Mouse (Mus musculus) stomach, embryonic 16.5 days (tissue): ENCODE results near the gene H2-Eb2. TPM values are rescaled to one million over a fixed set of nuclear protein-coding genes. Genes with fewer than 3 reads are reported as not detected.

Experiments used
- ATAC-seq: fragments of 200-750 bp; cut with Nextera tagmentation; 2 replicates; pipeline ENCODE4 v1.8.0; 2017; ENCODE audit warnings: moderate number of reproducible peaks, moderate TSS enrichment; ENCODE audit not compliant: insufficient read depth, low FRiP score
- H3K27ac ChIP-seq: fragments of 300-500 bp; sonication (generic); 2 replicates; pipeline ENCODE4 v1.5.1; 2014; ENCODE audit warnings: low read length
- H3K27me3 ChIP-seq: fragments of 300-500 bp; sonication (generic); 2 replicates; pipeline ENCODE4 v1.6.1; 2014; ENCODE audit warnings: low read length, control low read depth, mixed read lengths; ENCODE audit not compliant: control insufficient read depth, insufficient read depth
- H3K36me3 ChIP-seq: fragments of 300-500 bp; sonication (generic); 2 replicates; pipeline ENCODE4 v1.6.1; 2014; ENCODE audit warnings: low read length; ENCODE audit not compliant: control insufficient read depth, insufficient read depth
- H3K4me1 ChIP-seq: fragments of 300-500 bp; sonication (generic); 2 replicates; pipeline ENCODE4 v1.6.1; 2014; ENCODE audit warnings: low read length, control low read depth, mixed read lengths; ENCODE audit not compliant: control insufficient read depth, insufficient read depth
- H3K4me2 ChIP-seq: fragments of 300-500 bp; sonication (generic); 2 replicates; pipeline ENCODE4 v1.6.1; 2014; ENCODE audit warnings: low read depth, low read length, mixed read lengths
- H3K4me3 ChIP-seq: fragments of 300-500 bp; sonication (generic); replicated peaks from 2 replicates; pipeline ENCODE4 v1.5.1; 2014; ENCODE audit warnings: mild to moderate bottlenecking, low read length
- H3K9ac ChIP-seq: fragments of 300-500 bp; sonication (generic); 2 replicates; pipeline ENCODE4 v1.6.1; 2014; ENCODE audit warnings: low read length
- H3K9me3 ChIP-seq: fragments of 300-500 bp; sonication (generic); replicated peaks from 2 replicates; pipeline ENCODE4 v1.6.1; 2016; ENCODE audit warnings: low read length, control low read depth; ENCODE audit not compliant: control insufficient read depth
- WGBS: fragments of 180-500 bp; shearing (Covaris S2); extraction: QIAGEN DNeasy Blood & Tissue Kit; methylation state at CpG from one replicate; pipeline ENCODE4 v1.1.7; 2014; 5-methylcytosine and 5-hydroxymethylcytosine counted together
- polyA plus RNA-seq: library from polyadenylated mRNA; unstranded; fragments of >200 nt; fragmentation: Nextera tagmentation; extraction: Ambion mirVana; gene quantifications from 2 replicates; pipeline ENCODE4 v1.2.1, GENCODE M21; 2015

The H2-Eb2 gene
- polyA plus RNA-seq, 1 experiment from 2014 or later, result not detected

DNA sequence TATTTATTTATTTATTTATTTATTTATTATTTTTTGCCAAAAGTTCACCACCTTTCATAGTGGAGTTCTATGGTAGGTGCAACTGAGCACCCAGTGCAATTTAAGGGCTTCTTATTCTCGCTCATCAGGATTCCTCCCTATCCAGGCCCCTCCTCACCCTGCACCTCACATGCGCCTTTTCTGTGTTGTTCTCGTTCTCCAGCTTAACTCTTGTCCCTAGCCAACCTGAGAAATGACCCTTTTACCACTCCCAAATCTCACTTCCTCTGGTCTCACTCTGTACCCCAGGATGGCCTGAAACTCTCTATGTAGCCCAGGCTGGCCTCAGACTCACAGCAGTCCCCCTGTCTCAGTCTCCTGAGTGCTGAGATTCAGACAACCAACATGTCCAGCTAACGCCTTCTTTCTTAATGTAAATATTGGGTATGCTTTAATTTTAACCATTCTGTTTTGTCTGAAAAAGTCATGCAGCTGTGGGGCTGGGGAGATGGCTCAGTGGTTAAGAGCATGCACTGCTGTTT lies 23.7 kb upstream of the H2-Eb2 start:
- no peak for ATAC-seq
- WGBS, result 82% methylated on average over 4 of the region's 4 CpGs
- Histone ChIP-seq H3K9ac (no peak overlapping the region), H3K27ac (no peak overlapping the region), H3K9me3 (no peaks in the 10 kb centered on the region), H3K27me3 (no peaks in the 10 kb centered on the region), H3K4me3 (no peak overlapping the region), H3K36me3 (no peaks in the 10 kb centered on the region), H3K4me2 (no peak overlapping the region), H3K4me1 (no peaks in the 10 kb centered on the region)

DNA sequence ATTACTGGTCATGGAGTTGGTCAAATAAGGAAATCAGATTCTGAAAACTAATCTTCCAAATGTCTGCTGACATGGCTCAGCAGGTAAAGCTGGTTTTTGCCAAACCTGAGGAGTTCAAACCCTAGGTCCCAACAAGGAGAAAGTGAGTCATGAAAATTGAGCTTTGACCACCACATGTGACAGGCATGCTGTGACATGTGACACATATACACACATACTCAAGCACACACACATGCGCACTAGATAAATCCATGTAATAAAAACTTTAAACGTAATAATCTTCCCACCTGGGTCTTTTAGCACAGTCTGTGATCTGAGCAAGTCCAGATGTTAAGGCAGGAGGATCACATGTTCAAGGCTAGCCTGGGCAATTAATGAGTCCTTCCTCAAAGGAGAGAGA lies 21.7 kb upstream of the H2-Eb2 start:
- ATAC-seq, result no peak
- Histone ChIP-seq H3K4me1 (no peaks in the 10 kb centered on the region), H3K4me3 (no peak overlapping the region), H3K9ac (no peak overlapping the region), H3K27me3 (no peaks in the 10 kb centered on the region), H3K4me2 (no peak overlapping the region), H3K27ac (no peak overlapping the region), H3K9me3 (no peaks in the 10 kb centered on the region), H3K36me3 (no peaks in the 10 kb centered on the region)
- WGBS, result 80% methylated on average over 2 of the region's 2 CpGs

DNA sequence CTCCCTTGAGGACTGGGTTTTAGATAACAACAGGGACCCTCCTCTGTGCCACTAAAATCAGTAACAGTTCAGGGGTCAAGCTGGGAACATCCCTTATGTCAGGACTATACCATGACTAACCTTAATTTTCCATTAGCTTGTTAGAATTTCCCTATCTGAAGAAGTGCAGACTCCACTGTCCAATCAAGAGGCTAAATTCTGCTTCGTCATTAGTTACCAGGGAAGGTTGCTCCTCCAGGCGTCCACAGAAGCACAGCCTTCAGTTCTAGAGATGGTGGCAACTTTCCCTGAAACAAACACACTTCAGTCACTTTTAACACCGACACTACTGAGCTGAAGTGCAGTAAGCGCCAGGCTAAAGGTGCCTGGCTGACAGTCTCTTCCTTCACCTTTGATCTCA lies 20.7 kb upstream of the H2-Eb2 start:
- no peak; the same call in 1 of the 2 replicates for ATAC-seq
- WGBS, result 15% methylated on average over 4 of the region's 4 CpGs

DNA sequence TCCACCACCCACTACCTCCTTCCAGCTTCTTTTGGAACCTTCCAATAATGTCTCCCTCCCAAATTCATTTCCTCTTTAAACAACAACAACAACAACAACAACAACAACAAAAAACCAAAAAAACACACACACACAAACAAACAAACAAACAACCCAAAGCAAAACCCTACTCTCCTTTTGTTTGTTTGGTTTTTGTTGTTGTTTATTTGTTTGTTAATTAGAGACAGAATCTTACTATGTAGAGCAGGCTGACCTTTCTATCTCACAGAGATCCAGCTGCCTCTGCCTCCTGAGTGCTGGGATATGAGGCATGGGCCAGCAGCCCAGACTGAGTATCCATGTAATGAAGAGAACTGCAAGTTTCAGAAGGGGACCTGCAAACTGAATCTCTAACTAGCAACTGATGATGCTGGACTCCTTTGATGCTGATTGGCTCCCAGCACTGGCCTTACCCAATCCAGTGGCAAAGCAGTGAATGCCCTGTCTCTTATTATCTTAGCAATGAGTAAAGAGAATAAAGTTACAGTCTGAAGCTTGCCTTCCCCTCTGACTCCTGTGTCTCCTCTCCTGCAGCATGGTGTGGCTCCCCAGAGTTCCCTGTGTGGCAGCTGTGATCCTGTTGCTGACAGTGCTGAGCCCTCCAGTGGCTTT lies 20.0 kb upstream of the H2-Eb2 start, which contains the start of gene H2-Eb1:
H2-Eb1 (plus strand) TSS at position 488 of the 651 bp plus-strand sequence.
- H3K4me2 ChIP-seq, result no peak within 1 kb of the TSS

More for the DNA sequence above, 20.7 kb upstream of the H2-Eb2 start:
- Histone ChIP-seq H3K27ac (no peak overlapping the region), H3K9me3 (no peaks in the 10 kb centered on the region), H3K4me2 (no peak overlapping the region), H3K27me3 (no peaks in the 10 kb centered on the region), H3K9ac (no peak overlapping the region), H3K36me3 (no peaks in the 10 kb centered on the region), H3K4me1 (no peaks in the 10 kb centered on the region), H3K4me3 (no peak overlapping the region)

DNA sequence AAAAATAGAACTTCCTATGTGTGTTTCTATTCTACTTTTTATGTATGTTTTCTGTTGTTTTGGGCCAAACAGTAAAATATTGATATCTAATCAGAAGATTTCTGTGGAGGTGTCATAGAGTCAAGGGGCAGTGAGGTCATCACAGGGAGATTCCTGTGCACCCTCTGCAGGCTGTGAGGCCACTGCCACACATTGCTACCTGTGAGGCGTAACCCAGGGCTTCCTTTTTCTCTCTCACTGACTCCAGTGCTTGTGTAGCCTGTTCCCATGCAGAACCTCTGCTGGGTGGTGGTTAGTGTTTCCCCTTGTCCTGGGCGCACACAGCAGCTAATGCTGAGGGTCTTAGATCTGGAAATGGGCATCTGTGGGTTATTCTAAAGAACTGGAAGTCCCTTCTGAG lies 19.1 kb upstream of the H2-Eb2 start:
- Histone ChIP-seq H3K36me3 (no peaks in the 10 kb centered on the region), H3K4me1 (no peaks in the 10 kb centered on the region), H3K4me3 (no peak overlapping the region), H3K27ac (no peak overlapping the region), H3K4me2 (no peak overlapping the region), H3K27me3 (no peaks in the 10 kb centered on the region), H3K9ac (no peak overlapping the region), H3K9me3 (no peaks in the 10 kb centered on the region)
- WGBS, result 76% methylated on average over 2 of the region's 2 CpGs
- ATAC-seq, result no peak

More for the DNA sequence above, 20.0 kb upstream of the H2-Eb2 start, which contains the start of gene H2-Eb1:
- Histone ChIP-seq H3K9me3 (no peaks in the 10 kb centered on the region), H3K27ac (no peak within 1 kb of the TSS), H3K4me1 (no peaks in the 10 kb centered on the region), H3K36me3 (no peaks in the 10 kb centered on the region), H3K9ac (no peak within 1 kb of the TSS), H3K4me3 (no peak within 1 kb of the TSS), H3K27me3 (no peaks in the 10 kb centered on the region)
- ATAC-seq, result peak; percentile 65; the same call in 1 of the 2 replicates

DNA sequence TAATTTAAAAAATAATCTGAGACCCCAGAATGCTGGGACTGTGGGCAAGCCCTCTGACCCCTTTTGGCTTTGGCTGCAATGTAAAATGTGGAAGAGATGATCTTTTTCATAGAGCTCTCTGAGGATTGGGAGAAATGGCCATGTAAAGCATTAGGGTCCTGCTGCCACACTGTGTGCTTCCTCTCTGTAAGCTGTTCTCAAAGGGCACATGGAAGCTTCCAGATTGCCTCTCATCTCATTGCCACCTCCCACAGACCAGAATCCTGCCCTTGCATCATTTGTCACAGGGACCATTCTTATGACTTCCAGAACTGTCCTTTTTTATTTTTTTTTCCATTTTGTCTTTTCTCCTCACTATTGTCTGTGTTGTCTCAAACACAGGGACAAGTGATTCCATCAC lies 18.2 kb upstream of the H2-Eb2 start:
- Histone ChIP-seq H3K4me2 (no peak overlapping the region), H3K9ac (no peak overlapping the region), H3K27me3 (no peaks in the 10 kb centered on the region), H3K4me3 (no peak overlapping the region), H3K9me3 (no peaks in the 10 kb centered on the region), H3K4me1 (no peaks in the 10 kb centered on the region), H3K27ac (no peak overlapping the region), H3K36me3 (no peaks in the 10 kb centered on the region)
- no peak for ATAC-seq

DNA sequence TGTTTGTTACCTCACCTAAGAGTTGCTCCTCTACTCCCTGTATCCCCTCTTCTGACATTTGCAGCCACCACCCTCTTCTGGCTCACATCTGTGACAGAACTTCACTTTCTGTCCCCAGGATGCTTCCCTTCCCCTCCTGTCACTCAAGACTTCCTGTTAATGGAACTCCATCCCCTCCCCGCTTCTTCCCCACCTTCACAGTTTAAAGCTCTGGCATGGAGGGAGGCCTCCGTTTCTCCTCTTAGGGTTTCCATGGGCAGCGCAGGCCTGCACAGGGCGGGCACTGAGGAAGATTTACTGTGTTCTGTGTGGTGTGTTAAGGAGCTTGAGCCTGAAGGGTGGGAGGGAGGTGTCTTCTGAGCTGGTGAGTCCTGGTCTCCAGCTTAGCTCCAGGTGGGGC lies 17.3 kb upstream of the H2-Eb2 start:
- no peak for ATAC-seq
- Histone ChIP-seq H3K36me3 (no peaks in the 10 kb centered on the region), H3K4me2 (no peak overlapping the region), H3K27ac (no peak overlapping the region), H3K4me3 (no peak overlapping the region), H3K27me3 (no peaks in the 10 kb centered on the region), H3K4me1 (no peaks in the 10 kb centered on the region), H3K9me3 (no peaks in the 10 kb centered on the region), H3K9ac (no peak overlapping the region)
- WGBS, result 78% methylated on average over 4 of the region's 4 CpGs

DNA sequence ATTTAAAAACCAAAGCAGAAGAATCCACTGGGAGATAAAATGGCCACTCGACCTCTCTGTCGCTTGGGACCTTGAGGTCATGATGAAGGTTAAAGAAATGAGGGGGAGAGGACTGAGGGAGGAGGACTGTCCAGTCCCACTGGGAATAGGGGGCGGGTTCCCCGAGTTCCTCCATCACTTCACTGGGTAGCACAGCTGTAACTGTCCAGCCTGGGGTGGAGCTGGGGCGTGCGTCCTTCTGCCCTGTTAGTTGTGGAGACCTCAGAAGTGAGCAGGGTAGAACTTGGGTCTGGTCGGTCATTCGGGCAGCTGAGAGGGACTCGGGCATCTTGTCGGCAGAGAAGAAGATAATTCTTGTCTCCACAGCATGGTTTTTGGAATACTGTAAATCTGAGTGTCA lies 16.2 kb upstream of the H2-Eb2 start:
- no peaks in the 10 kb centered on the region for H3K4me1 ChIP-seq
- H3K9me3 ChIP-seq, result no peaks in the 10 kb centered on the region
- peak overlapping the region; percentile 66 for H3K4me3 ChIP-seq
- WGBS, result 24% methylated on average over 10 of the region's 10 CpGs
- peak overlapping the region; percentile 63 for H3K4me2 ChIP-seq
- H3K27ac ChIP-seq, result no peak overlapping the region; the same call in 1 of the 2 replicates
- H3K27me3 ChIP-seq, result no peaks in the 10 kb centered on the region
- H3K9ac ChIP-seq, result peak overlapping the region; percentile 79
- H3K36me3 ChIP-seq, result no peaks in the 10 kb centered on the region
- no peak for ATAC-seq

DNA sequence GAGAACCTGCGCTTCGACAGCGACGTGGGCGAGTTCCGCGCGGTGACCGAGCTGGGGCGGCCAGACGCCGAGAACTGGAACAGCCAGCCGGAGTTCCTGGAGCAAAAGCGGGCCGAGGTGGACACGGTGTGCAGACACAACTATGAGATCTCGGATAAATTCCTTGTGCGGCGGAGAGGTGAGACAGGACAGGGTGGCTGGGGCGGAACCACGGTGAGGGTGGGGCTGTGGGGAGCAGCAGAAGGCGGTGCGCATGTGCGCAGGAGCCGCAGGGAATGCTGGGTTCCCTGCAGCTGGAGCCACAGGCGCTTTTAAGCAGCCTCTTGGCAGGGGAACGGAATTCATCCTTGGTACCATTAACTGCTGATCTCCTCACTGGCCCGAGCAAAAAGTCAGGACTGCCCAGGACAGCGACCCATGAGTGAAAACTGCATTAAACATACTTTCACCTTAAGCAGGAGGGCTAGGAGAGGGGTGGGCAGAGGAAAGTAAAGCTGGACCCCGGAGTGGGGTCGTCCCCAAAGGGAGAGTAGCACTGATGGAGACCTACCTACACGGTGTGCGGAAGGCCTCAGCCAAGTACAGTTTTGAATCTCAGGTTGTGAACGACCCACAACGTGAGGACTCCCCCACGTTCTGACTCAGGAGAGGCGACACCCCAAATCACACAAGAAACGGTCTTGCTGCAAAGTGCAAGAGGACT lies 15.6 kb upstream of the H2-Eb2 start:
- Histone ChIP-seq H3K9ac (peak overlapping the region; percentile 79), H3K4me1 (no peaks in the 10 kb centered on the region), H3K4me3 (peak overlapping the region; percentile 66), H3K36me3 (no peaks in the 10 kb centered on the region), H3K9me3 (no peaks in the 10 kb centered on the region), H3K27ac (no peak overlapping the region; the same call in 1 of the 2 replicates), H3K27me3 (no peaks in the 10 kb centered on the region), H3K4me2 (peak overlapping the region; percentile 63)
- ATAC-seq, result peak; percentile 86
- WGBS, result 20% methylated on average over 38 of the region's 38 CpGs
